Mouse (Mus musculus) C2C12 (cell line): Measurements from ENCODE around the gene Nt5e. TPM values are rescaled to one million over a fixed set of nuclear protein-coding genes. Genes with fewer than 3 reads are reported as not detected.

Experiments used
- H3K27me3 ChIP-seq: one replicate; pipeline ENCODE4 v1.6.1; 2011; ENCODE audit not compliant: control insufficient read depth, insufficient read depth, insufficient read length
- H3K36me3 ChIP-seq: one replicate; pipeline ENCODE4 v1.6.1; 2011; ENCODE audit not compliant: control insufficient read depth, insufficient read depth
- H3K4me3 ChIP-seq: one replicate; pipeline ENCODE4 v1.5.1; 2011; ENCODE audit warnings: mild to moderate bottlenecking, control low read depth; ENCODE audit not compliant: poor library complexity, insufficient read depth, severe bottlenecking
- H3K79me2 ChIP-seq: one replicate; pipeline ENCODE4 v1.6.1; 2011; ENCODE audit not compliant: control insufficient read depth, insufficient read depth
- H3K79me3 ChIP-seq: one replicate; pipeline ENCODE4 v1.6.1; 2011; ENCODE audit warnings: low read depth, control low read depth
- H3ac ChIP-seq: one replicate; pipeline ENCODE3; 2011; ENCODE audit warnings: low read depth; ENCODE audit not compliant: control insufficient read depth, insufficient read length
- CEBPB ChIP-seq: IDR thresholded peaks from one replicate; pipeline ENCODE4 v1.6.1; 2011; ENCODE audit warnings: low read depth, mild to moderate bottlenecking, control low read depth, moderate library complexity
- CTCF ChIP-seq: IDR thresholded peaks from one replicate; pipeline ENCODE4 v1.5.1; 2011; ENCODE audit not compliant: control insufficient read depth, insufficient read depth, insufficient read length
- FOSL1 ChIP-seq: IDR thresholded peaks from one replicate; pipeline ENCODE4 v1.8.0; 2011; ENCODE audit warnings: mild to moderate bottlenecking, low read length; ENCODE audit not compliant: poor library complexity, insufficient read depth, severe bottlenecking
- MAX ChIP-seq: IDR thresholded peaks from one replicate; pipeline ENCODE4 v1.6.1; 2011; ENCODE audit warnings: mild to moderate bottlenecking, control low read depth
- MYOD1 ChIP-seq: IDR thresholded peaks from one replicate; pipeline ENCODE4 v1.6.1; 2011; ENCODE audit warnings: low read depth; ENCODE audit not compliant: control insufficient read depth, insufficient read length
- MYOG ChIP-seq: IDR thresholded peaks from one replicate; pipeline ENCODE4 v1.6.1; 2011; ENCODE audit not compliant: control insufficient read depth, insufficient read length; ENCODE audit errors: extremely low read depth
- USF1 ChIP-seq: IDR thresholded peaks from one replicate; pipeline ENCODE4 v1.6.1; 2011; ENCODE audit warnings: low read depth, mild to moderate bottlenecking, control low read depth, moderate library complexity
- polyA plus RNA-seq: library from polyadenylated mRNA; unstranded; fragments of >200 nt; fragmentation: generic; extraction: Trizol; gene quantifications from one replicate; pipeline ENCODE4 v1.2.1, GENCODE M21; 2012; ENCODE audit warnings: missing spikeins

Gene Nt5e
- polyA plus RNA-seq, 1 experiment, result 0.34 TPM

GRCm38 (mm10) chr9:88377483-88377882, 50.5 kb downstream of the Nt5e start:
- Histone ChIP-seq H3K79me2 (no peaks in the 10 kb centered on the region), H3ac (no peak overlapping the region), H3K79me3 (no peaks in the 10 kb centered on the region), H3K36me3 (peaks cover 16% of the 10 kb centered on the region), H3K27me3 (no peaks in the 10 kb centered on the region), H3K4me3 (no peak overlapping the region)
- TF ChIP-seq USF1 (peak; percentile 16), MAX (no peak)

- Histone ChIP-seq H3K4me3 (no peak overlapping the region), H3K36me3 (peaks cover 28% of the 10 kb centered on the region), H3K79me3 (no peaks in the 10 kb centered on the region), H3K79me2 (no peaks in the 10 kb centered on the region), H3ac (no peak overlapping the region), H3K27me3 (no peaks in the 10 kb centered on the region)
- no peak for TF ChIP-seq MAX
- no peak for TF ChIP-seq CEBPB
- TF ChIP-seq MYOD1, result no peak
- TF ChIP-seq USF1, result no peak
- no peak for TF ChIP-seq MYOG
- TF ChIP-seq FOSL1, result no peak
- TF ChIP-seq CTCF, result no peak
Measured at GRCm38 (mm10) chr9:88379057-88379456, 52.1 kb downstream of the Nt5e start.

DNA sequence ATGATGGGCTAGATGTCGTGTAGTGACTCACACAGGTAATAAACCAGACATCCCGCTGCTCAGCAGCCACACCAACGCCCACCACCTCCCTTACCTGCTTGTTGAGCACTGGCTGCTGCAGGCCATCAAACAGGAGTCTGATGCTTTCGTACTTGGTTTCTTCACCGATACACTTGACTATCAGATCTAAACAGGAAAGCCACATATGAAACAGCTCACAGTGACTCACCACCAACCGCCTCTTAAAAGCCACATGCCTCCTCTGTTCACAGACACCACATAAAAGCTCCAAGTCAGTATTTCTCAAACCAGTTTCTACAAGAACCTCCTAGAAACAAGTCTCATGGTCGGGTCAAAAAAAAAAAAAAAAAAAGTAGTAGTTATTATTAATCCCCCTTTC, 53.1 kb downstream of the Nt5e start:
- Histone ChIP-seq H3K79me2 (no peaks in the 10 kb centered on the region), H3K79me3 (no peaks in the 10 kb centered on the region), H3K4me3 (no peak overlapping the region), H3K27me3 (no peaks in the 10 kb centered on the region), H3ac (no peak overlapping the region), H3K36me3 (peaks cover 28% of the 10 kb centered on the region)
- TF ChIP-seq MAX (no peak), MYOG (no peak), FOSL1 (peak; percentile 30), CTCF (no peak), CEBPB (no peak), USF1 (peak; percentile 21), MYOD1 (no peak)

GRCm38 (mm10) chr9:88380542-88380941, 53.5 kb downstream of the Nt5e start:
- Histone ChIP-seq H3K4me3 (no peak overlapping the region), H3K79me3 (no peaks in the 10 kb centered on the region), H3ac (no peak overlapping the region), H3K79me2 (no peaks in the 10 kb centered on the region), H3K36me3 (peaks cover 28% of the 10 kb centered on the region), H3K27me3 (no peaks in the 10 kb centered on the region)
- no peak for TF ChIP-seq CTCF
- no peak for TF ChIP-seq MYOG
- TF ChIP-seq USF1, result no peak
- TF ChIP-seq MAX, result no peak
- TF ChIP-seq CEBPB, result no peak
- TF ChIP-seq MYOD1, result no peak
- TF ChIP-seq FOSL1, result no peak

DNA sequence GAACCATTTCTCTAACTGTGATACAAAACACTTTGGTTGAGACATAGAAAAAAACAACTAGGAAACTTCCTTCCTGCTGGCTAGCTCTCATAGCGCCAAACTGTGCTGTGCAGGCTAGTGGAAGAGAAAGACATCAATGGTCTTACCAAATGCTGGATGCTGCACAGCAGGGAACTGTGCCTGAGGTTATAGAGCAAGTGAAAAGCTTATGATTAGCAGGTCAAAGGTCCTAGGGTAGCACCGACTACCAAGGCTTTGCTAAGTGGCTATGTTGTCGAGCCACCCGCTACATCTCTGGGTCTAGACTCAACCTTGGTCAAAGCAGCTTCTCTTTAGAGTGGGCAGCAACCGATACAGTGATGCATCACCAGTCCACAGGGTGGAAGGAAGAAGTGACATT, 61.8 kb downstream of the Nt5e start:
- H3K36me3 ChIP-seq, result peaks cover 4% of the 10 kb centered on the region
- no peaks in the 10 kb centered on the region for H3K27me3 ChIP-seq
- H3K79me3 ChIP-seq, result no peaks in the 10 kb centered on the region
- H3K79me2 ChIP-seq, result no peaks in the 10 kb centered on the region
- no peak overlapping the region for H3K4me3 ChIP-seq
- H3ac ChIP-seq, result no peak overlapping the region
- TF ChIP-seq CTCF (no peak), MYOD1 (no peak), CEBPB (no peak), USF1 (no peak), MYOG (no peak), MAX (no peak), FOSL1 (no peak)

DNA sequence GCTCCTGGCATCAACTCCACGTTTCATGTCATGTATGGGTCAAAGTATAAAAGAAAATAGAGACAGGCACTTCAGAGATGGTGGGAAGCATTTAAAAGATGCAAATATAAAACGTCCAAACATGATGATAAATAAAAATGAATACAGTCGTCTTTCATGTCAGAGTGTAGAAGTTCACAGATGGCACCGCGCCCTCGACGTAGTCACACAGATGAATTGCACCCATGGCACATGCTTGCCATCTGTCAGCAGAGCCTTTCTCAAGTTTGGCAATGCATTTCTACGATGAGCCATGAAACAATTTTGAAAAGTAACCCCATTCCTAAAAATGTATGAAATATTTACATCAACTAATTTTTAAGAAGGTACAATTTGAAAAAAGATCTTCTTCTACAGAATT, 67.9 kb downstream of the Nt5e start:
- TF ChIP-seq CTCF (no peak), MYOG (no peak), MAX (no peak), USF1 (no peak), MYOD1 (no peak), CEBPB (no peak), FOSL1 (no peak)
- no peak overlapping the region for H3ac ChIP-seq
- H3K79me3 ChIP-seq, result no peaks in the 10 kb centered on the region
- no peak overlapping the region for H3K4me3 ChIP-seq
- no peaks in the 10 kb centered on the region for H3K36me3 ChIP-seq
- H3K79me2 ChIP-seq, result no peaks in the 10 kb centered on the region
- no peaks in the 10 kb centered on the region for H3K27me3 ChIP-seq
